Mouse (Mus musculus) heart, embryonic 12.5 days (tissue): Measurements from ENCODE around the gene Gtpbp10. TPM values are rescaled to one million over a fixed set of nuclear protein-coding genes. Genes with fewer than 3 reads are reported as not detected.

Experiments
- ATAC-seq: fragments of 200-750 bp; cut with Nextera tagmentation; 2 replicates; pipeline ENCODE4 v1.8.0; 2017; ENCODE audit warnings: moderate TSS enrichment, moderate library complexity; ENCODE audit not compliant: insufficient number of reproducible peaks, low FRiP score
- H3K27ac ChIP-seq: fragments of 300-500 bp; sonication (generic); 2 replicates; pipeline ENCODE4 v1.5.1; 2016; ENCODE audit warnings: mild to moderate bottlenecking, moderate library complexity; ENCODE audit not compliant: poor library complexity, severe bottlenecking
- H3K27me3 ChIP-seq: fragments of 300-500 bp; sonication (generic); replicated peaks from 2 replicates; pipeline ENCODE4 v1.6.1; 2016; ENCODE audit warnings: mild to moderate bottlenecking, moderate library complexity
- H3K36me3 ChIP-seq: fragments of 300-500 bp; sonication (generic); 2 replicates; pipeline ENCODE4 v1.6.1; 2016; ENCODE audit warnings: mild to moderate bottlenecking, moderate library complexity
- H3K4me1 ChIP-seq: fragments of 300-500 bp; sonication (generic); replicated peaks from 2 replicates; pipeline ENCODE4 v1.6.1; 2016; ENCODE audit warnings: mild to moderate bottlenecking
- H3K4me2 ChIP-seq: fragments of 300-500 bp; sonication (generic); 2 replicates; pipeline ENCODE4 v1.6.1; 2016; ENCODE audit warnings: mild to moderate bottlenecking, moderate library complexity
- H3K4me3 ChIP-seq: fragments of 300-500 bp; sonication (generic); 2 replicates; pipeline ENCODE4 v1.5.1; 2016; ENCODE audit warnings: mild to moderate bottlenecking
- H3K9ac ChIP-seq: fragments of 300-500 bp; sonication (generic); 2 replicates; pipeline ENCODE4 v1.6.1; 2016; ENCODE audit warnings: mild to moderate bottlenecking, moderate library complexity
- H3K9me3 ChIP-seq: fragments of 300-500 bp; sonication (generic); replicated peaks from 2 replicates; pipeline ENCODE4 v1.6.1; 2016; ENCODE audit warnings: mild to moderate bottlenecking, moderate library complexity
- WGBS: fragments of 180-500 bp; shearing (Covaris S2); methylation state at CpG from one replicate; pipeline ENCODE4 v1.1.7; 2016; 5-methylcytosine and 5-hydroxymethylcytosine counted together
- polyA plus RNA-seq: library from polyadenylated mRNA; unstranded; fragments of >200 nt; fragmentation: Nextera tagmentation; extraction: Ambion mirVana; gene quantifications from 2 replicates; pipeline ENCODE4 v1.2.1, GENCODE M21; 2016

The Gtpbp10 gene
- polyA plus RNA-seq, 1 experiment from 2014 or later = 23.4 TPM

- no peak overlapping the region for H3K27ac ChIP-seq
- H3K4me1 ChIP-seq = peaks cover 2% of the 10 kb centered on the region
- WGBS = 83% methylated on average over 5 of the region's 5 CpGs
- ATAC-seq = no peak
- no peak overlapping the region for H3K4me3 ChIP-seq
- no peaks in the 10 kb centered on the region for H3K9me3 ChIP-seq
- no peaks in the 10 kb centered on the region for H3K27me3 ChIP-seq
- H3K9ac ChIP-seq = no peak overlapping the region
- H3K36me3 ChIP-seq = peaks cover 8% of the 10 kb centered on the region
- H3K4me2 ChIP-seq = no peak overlapping the region
These were observed 43.9 kb downstream of the Gtpbp10 start for GRCm38 (mm10) chr5:5515411-5515810.

- Histone ChIP-seq H3K36me3 (peaks cover 8% of the 10 kb centered on the region), H3K9ac (peak within 1 kb of the TSS; percentile 85), H3K27ac (peak within 1 kb of the TSS; percentile 95), H3K9me3 (no peaks in the 10 kb centered on the region), H3K4me3 (peak within 1 kb of the TSS; percentile 76), H3K4me2 (peak within 1 kb of the TSS; percentile 71), H3K27me3 (no peaks in the 10 kb centered on the region), H3K4me1 (peaks cover 4% of the 10 kb centered on the region)
- ATAC-seq = peak; percentile 92
- 0% methylated on average over 79 of the region's 79 CpGs for WGBS
These were observed 44.9 kb downstream of the Gtpbp10 start, which contains the start of gene Cldn12 for GRCm38 (mm10) chr5:5514196-5515076. Gene Cldn12, minus strand, starts transcription at chr5:5514958.

GRCm38 (mm10) chr5:5511401-5511800 lies 47.9 kb downstream of the Gtpbp10 start:
- Histone ChIP-seq H3K4me2 (no peak overlapping the region), H3K27me3 (no peaks in the 10 kb centered on the region), H3K4me1 (peaks cover 4% of the 10 kb centered on the region), H3K9me3 (no peaks in the 10 kb centered on the region), H3K27ac (no peak overlapping the region), H3K9ac (no peak overlapping the region), H3K4me3 (no peak overlapping the region), H3K36me3 (peaks cover 29% of the 10 kb centered on the region)
- WGBS = 89% methylated on average over 3 of the region's 3 CpGs
- ATAC-seq = no peak

GRCm38 (mm10) chr5:5510989-5511388 lies 48.3 kb downstream of the Gtpbp10 start:
- H3K4me3 ChIP-seq = no peak overlapping the region
- 55% methylated on average over 5 of the region's 5 CpGs for WGBS
- ATAC-seq = no peak
- no peaks in the 10 kb centered on the region for H3K9me3 ChIP-seq
- peaks cover 31% of the 10 kb centered on the region for H3K36me3 ChIP-seq
- no peaks in the 10 kb centered on the region for H3K27me3 ChIP-seq
- H3K9ac ChIP-seq = no peak overlapping the region
- H3K4me2 ChIP-seq = no peak overlapping the region
- peaks cover 4% of the 10 kb centered on the region for H3K4me1 ChIP-seq
- peak overlapping the region; percentile 41; the same call in 1 of the 2 replicates for H3K27ac ChIP-seq

GRCm38 (mm10) chr5:5510304-5510887 lies 48.9 kb downstream of the Gtpbp10 start:
- Histone ChIP-seq H3K36me3 (peaks cover 31% of the 10 kb centered on the region), H3K4me3 (no peak overlapping the region), H3K9ac (no peak overlapping the region), H3K4me1 (peaks cover 4% of the 10 kb centered on the region), H3K4me2 (peak overlapping the region; percentile 23; the same call in 1 of the 2 replicates), H3K27me3 (no peaks in the 10 kb centered on the region), H3K27ac (no peak overlapping the region; the same call in 1 of the 2 replicates), H3K9me3 (no peaks in the 10 kb centered on the region)
- 67% methylated on average over 10 of the region's 10 CpGs for WGBS
- ATAC-seq = no peak

GRCm38 (mm10) chr5:5508231-5508630 lies 51.1 kb downstream of the Gtpbp10 start:
- peaks cover 36% of the 10 kb centered on the region for H3K36me3 ChIP-seq
- H3K4me1 ChIP-seq = peaks cover 4% of the 10 kb centered on the region
- no peak overlapping the region for H3K4me2 ChIP-seq
- H3K4me3 ChIP-seq = no peak overlapping the region
- H3K27ac ChIP-seq = no peak overlapping the region
- 82% methylated on average over 10 of the region's 10 CpGs for WGBS
- H3K9me3 ChIP-seq = no peaks in the 10 kb centered on the region
- no peak overlapping the region for H3K9ac ChIP-seq
- ATAC-seq = no peak
- H3K27me3 ChIP-seq = no peaks in the 10 kb centered on the region

GRCm38 (mm10) chr5:5507701-5508225 lies 51.6 kb downstream of the Gtpbp10 start:
- H3K9ac ChIP-seq = no peak overlapping the region
- H3K4me1 ChIP-seq = peaks cover 4% of the 10 kb centered on the region
- H3K27me3 ChIP-seq = no peaks in the 10 kb centered on the region
- no peak overlapping the region for H3K4me3 ChIP-seq
- H3K9me3 ChIP-seq = no peaks in the 10 kb centered on the region
- peaks cover 36% of the 10 kb centered on the region for H3K36me3 ChIP-seq
- H3K27ac ChIP-seq = no peak overlapping the region
- 67% methylated on average over 20 of the region's 20 CpGs for WGBS
- no peak overlapping the region for H3K4me2 ChIP-seq
- no peak for ATAC-seq

GRCm38 (mm10) chr5:5504456-5504855 lies 54.9 kb downstream of the Gtpbp10 start:
- Histone ChIP-seq H3K27ac (no peak overlapping the region), H3K9me3 (no peaks in the 10 kb centered on the region), H3K9ac (no peak overlapping the region), H3K4me3 (no peak overlapping the region), H3K36me3 (peaks cover 27% of the 10 kb centered on the region), H3K4me1 (no peaks in the 10 kb centered on the region), H3K27me3 (no peaks in the 10 kb centered on the region), H3K4me2 (no peak overlapping the region)
- ATAC-seq = no peak
- WGBS = 85% methylated on average over 13 of the region's 13 CpGs

- Histone ChIP-seq H3K4me2 (no peak overlapping the region), H3K27ac (no peak overlapping the region), H3K9me3 (no peaks in the 10 kb centered on the region), H3K9ac (no peak overlapping the region), H3K27me3 (no peaks in the 10 kb centered on the region), H3K4me1 (no peaks in the 10 kb centered on the region), H3K36me3 (peaks cover 23% of the 10 kb centered on the region), H3K4me3 (no peak overlapping the region)
- no peak for ATAC-seq
- 84% methylated on average over 4 of the region's 4 CpGs for whole genome bisulfite sequencing
These were observed 56.0 kb downstream of the Gtpbp10 start for GRCm38 (mm10) chr5:5503381-5503780.

- Histone ChIP-seq H3K36me3 (peaks cover 8% of the 10 kb centered on the region), H3K4me1 (no peaks in the 10 kb centered on the region), H3K4me3 (no peak overlapping the region), H3K9ac (no peak overlapping the region), H3K9me3 (no peaks in the 10 kb centered on the region), H3K4me2 (no peak overlapping the region), H3K27me3 (no peaks in the 10 kb centered on the region), H3K27ac (no peak overlapping the region)
- WGBS = 88% methylated on average over 2 of the region's 2 CpGs
- no peak for ATAC-seq
These were observed 57.8 kb downstream of the Gtpbp10 start for GRCm38 (mm10) chr5:5501583-5501982.

GRCm38 (mm10) chr5:5496393-5496792 lies 62.9 kb downstream of the Gtpbp10 start:
- 55% methylated on average over 3 of the region's 3 CpGs for WGBS
- Histone ChIP-seq H3K9me3 (no peaks in the 10 kb centered on the region), H3K36me3 (no peaks in the 10 kb centered on the region), H3K9ac (no peak overlapping the region), H3K27me3 (no peaks in the 10 kb centered on the region), H3K4me2 (no peak overlapping the region), H3K4me1 (no peaks in the 10 kb centered on the region), H3K27ac (no peak overlapping the region), H3K4me3 (no peak overlapping the region)
- no peak for ATAC-seq
